Mouse (Mus musculus) ES-Bruce4 (cell line): ENCODE results near the gene Iars. TPM values are rescaled to one million over a fixed set of nuclear protein-coding genes. Genes with fewer than 3 reads are reported as not detected.

Experiments
- H3K27ac ChIP-seq: 2 replicates; pipeline ENCODE4 v1.5.1; 2012; ENCODE audit warnings: low read length, inconsistent platforms; ENCODE audit not compliant: insufficient read depth
- H3K27me3 ChIP-seq: 2 replicates; pipeline ENCODE4 v1.6.1; 2012; ENCODE audit warnings: mild to moderate bottlenecking, low read length, inconsistent platforms; ENCODE audit not compliant: control insufficient read depth, poor library complexity, insufficient read depth, severe bottlenecking
- H3K36me3 ChIP-seq: 2 replicates; pipeline ENCODE4 v1.6.1; 2012; ENCODE audit warnings: inconsistent platforms, mild to moderate bottlenecking, low read length, moderate library complexity; ENCODE audit not compliant: control insufficient read depth, poor library complexity, insufficient read depth, severe bottlenecking
- H3K4me1 ChIP-seq: one replicate; pipeline ENCODE4 v1.8.1; 2011; ENCODE audit warnings: low read length; ENCODE audit not compliant: control insufficient read depth, insufficient read depth
- H3K4me3 ChIP-seq: 2 replicates; pipeline ENCODE4 v1.5.1; 2011; ENCODE audit warnings: low read depth, mild to moderate bottlenecking, low read length
- H3K9ac ChIP-seq: 2 replicates; pipeline ENCODE4 v1.6.1; 2012; ENCODE audit warnings: low read depth, mild to moderate bottlenecking, inconsistent platforms; ENCODE audit not compliant: poor library complexity, severe bottlenecking
- H3K9me3 ChIP-seq: replicated peaks from 2 replicates; pipeline ENCODE4 v1.6.1; 2012; ENCODE audit warnings: mild to moderate bottlenecking, low read length, inconsistent platforms; ENCODE audit not compliant: control insufficient read depth, poor library complexity, insufficient read depth, severe bottlenecking
- CTCF ChIP-seq: IDR thresholded peaks from one replicate; pipeline ENCODE4 v1.8.1; 2011; ENCODE audit warnings: low read depth, low read length
- EP300 ChIP-seq: IDR thresholded peaks from 2 replicates; pipeline ENCODE4 v1.6.1; 2011; ENCODE audit warnings: low read depth, low read length; ENCODE audit not compliant: insufficient read depth
- POLR2A ChIP-seq: IDR thresholded peaks from one replicate; pipeline ENCODE4 v1.8.1; 2011; ENCODE audit warnings: low read length; ENCODE audit not compliant: insufficient read depth
- polyA plus RNA-seq: library from polyadenylated mRNA; stranded (reverse); fragments of >200 nt; gene quantifications from 2 replicates; pipeline ENCODE4 v1.2.4, GENCODE M21; 2011; ENCODE audit warnings: low read depth; ENCODE audit not compliant: missing spikeins, insufficient read depth, insufficient read length

Gene Iars
- polyA plus RNA-seq, 1 experiment, result 263 TPM

DNA sequence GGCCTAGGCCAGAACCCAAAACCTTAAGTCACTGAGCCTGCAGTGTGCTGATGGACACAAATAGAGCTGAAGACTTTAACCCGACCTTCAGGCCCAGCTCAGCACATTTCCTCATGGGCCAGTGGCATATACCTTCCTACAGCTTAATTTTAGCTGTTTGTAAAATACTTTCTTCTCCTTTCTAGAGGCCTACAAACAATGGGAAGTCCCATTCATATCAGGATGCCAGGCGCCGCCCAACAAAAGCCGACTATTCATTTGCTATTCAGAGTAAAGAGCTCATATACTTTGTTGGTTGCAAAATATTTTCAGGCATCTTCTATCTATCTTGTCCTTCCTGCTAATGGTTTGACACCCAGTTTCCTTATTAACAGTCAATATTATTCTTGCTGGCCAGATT is 76.1 kb downstream of the Iars start:
- H3K9me3 ChIP-seq, result no peaks in the 10 kb centered on the region
- H3K27ac ChIP-seq, result no peak overlapping the region
- no peaks in the 10 kb centered on the region; the same call in 1 of the 2 replicates for H3K27me3 ChIP-seq
- no peaks in the 10 kb centered on the region for H3K36me3 ChIP-seq
- H3K4me3 ChIP-seq, result no peak overlapping the region
- H3K4me1 ChIP-seq, result no peaks in the 10 kb centered on the region
- H3K9ac ChIP-seq, result no peak overlapping the region
- TF ChIP-seq POLR2A, result no peak
- no peak for TF ChIP-seq CTCF
- TF ChIP-seq EP300, result no peak

DNA sequence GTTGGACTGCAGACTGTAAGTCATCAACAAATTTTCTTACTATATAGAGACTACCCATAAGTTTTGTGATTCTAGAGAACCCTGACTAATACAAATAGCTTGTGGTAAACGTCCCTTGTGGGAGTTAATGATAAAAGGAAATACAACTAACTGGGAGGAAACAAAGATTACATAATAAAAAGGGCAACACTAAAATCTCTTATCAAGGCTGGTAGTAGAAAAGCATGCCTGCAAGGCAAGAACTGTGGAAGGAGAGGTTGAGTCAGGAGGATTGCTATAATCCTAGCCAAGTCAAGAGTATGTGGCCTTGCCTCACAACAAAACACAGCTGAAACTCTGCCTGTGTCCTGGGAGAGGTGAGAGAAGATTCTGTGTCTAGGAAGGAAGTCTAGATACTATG is 78.8 kb downstream of the Iars start:
- H3K4me1 ChIP-seq, result no peaks in the 10 kb centered on the region
- no peak overlapping the region for H3K9ac ChIP-seq
- H3K27me3 ChIP-seq, result no peaks in the 10 kb centered on the region; the same call in 1 of the 2 replicates
- no peak overlapping the region for H3K4me3 ChIP-seq
- TF ChIP-seq EP300 (no peak), CTCF (no peak), POLR2A (no peak)
- H3K9me3 ChIP-seq, result no peaks in the 10 kb centered on the region
- H3K36me3 ChIP-seq, result no peaks in the 10 kb centered on the region
- H3K27ac ChIP-seq, result no peak overlapping the region

DNA sequence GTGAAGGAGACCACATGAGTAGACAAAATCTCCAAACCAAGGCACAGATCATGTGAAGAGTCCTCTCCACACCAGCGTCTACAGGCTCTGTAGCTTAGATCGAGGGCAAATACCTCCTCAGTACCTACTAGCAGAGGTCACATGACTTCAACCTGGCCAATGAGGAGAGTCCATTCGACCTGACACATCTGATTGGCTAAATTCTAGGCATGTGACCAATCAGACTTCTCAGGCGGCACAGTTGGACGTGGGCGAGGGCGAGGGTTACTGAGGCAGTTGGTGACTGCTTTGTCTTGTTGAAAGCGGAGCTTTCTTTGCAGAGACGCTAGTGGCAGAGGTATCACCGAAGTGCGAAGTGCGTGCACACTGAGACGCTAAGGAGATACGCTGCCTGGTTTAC is 80.3 kb downstream of the Iars start:
- Histone ChIP-seq H3K36me3 (no peaks in the 10 kb centered on the region), H3K9ac (no peak overlapping the region), H3K27ac (no peak overlapping the region), H3K27me3 (no peaks in the 10 kb centered on the region; the same call in 1 of the 2 replicates), H3K4me1 (no peaks in the 10 kb centered on the region), H3K4me3 (no peak overlapping the region), H3K9me3 (no peaks in the 10 kb centered on the region)
- TF ChIP-seq CTCF, result no peak
- no peak for TF ChIP-seq POLR2A
- no peak for TF ChIP-seq EP300

DNA sequence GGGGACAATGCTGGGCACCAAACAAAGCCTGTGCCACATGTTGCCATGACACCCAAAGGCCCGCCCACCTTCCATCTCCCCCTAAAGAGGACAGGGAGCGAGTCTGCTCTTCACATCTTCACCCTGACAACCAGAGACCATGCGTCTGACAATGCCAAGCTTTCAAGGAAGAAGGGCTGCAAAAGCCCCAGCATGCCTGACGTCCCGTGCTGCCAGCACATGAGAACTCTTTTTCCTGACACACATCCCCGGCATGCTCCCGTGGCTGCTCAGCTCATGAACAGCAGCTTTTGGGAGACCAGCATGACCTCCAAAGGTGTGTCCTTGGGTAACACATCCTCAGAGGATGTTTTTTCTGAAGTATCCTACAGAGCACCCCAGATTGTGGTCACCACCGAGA is 83.4 kb downstream of the Iars start:
- Histone ChIP-seq H3K36me3 (no peaks in the 10 kb centered on the region), H3K27ac (no peak overlapping the region), H3K4me3 (no peak overlapping the region), H3K27me3 (no peaks in the 10 kb centered on the region), H3K9ac (no peak overlapping the region), H3K9me3 (no peaks in the 10 kb centered on the region), H3K4me1 (no peaks in the 10 kb centered on the region)
- TF ChIP-seq EP300 (no peak), POLR2A (no peak), CTCF (no peak)

- Histone ChIP-seq H3K4me3 (no peak overlapping the region), H3K9me3 (no peaks in the 10 kb centered on the region), H3K4me1 (no peaks in the 10 kb centered on the region), H3K27me3 (no peaks in the 10 kb centered on the region), H3K36me3 (no peaks in the 10 kb centered on the region), H3K27ac (no peak overlapping the region), H3K9ac (no peak overlapping the region)
- no peak for TF ChIP-seq EP300
- TF ChIP-seq POLR2A, result no peak
- no peak for TF ChIP-seq CTCF
These were observed 84.4 kb downstream of the Iars start for GRCm38 (mm10) chr13:49766269-49766668.

- no peak overlapping the region for H3K27ac ChIP-seq
- H3K9me3 ChIP-seq, result no peaks in the 10 kb centered on the region
- H3K4me1 ChIP-seq, result no peaks in the 10 kb centered on the region
- no peak overlapping the region for H3K9ac ChIP-seq
- H3K4me3 ChIP-seq, result no peak overlapping the region
- no peak for TF ChIP-seq POLR2A
- TF ChIP-seq EP300, result no peak
- no peak for TF ChIP-seq CTCF
- no peaks in the 10 kb centered on the region for H3K36me3 ChIP-seq
- H3K27me3 ChIP-seq, result no peaks in the 10 kb centered on the region
These were observed 86.1 kb downstream of the Iars start for GRCm38 (mm10) chr13:49768048-49768447.
